Mouse (Mus musculus) skeletal muscle tissue, adult 2 months (tissue): ENCODE results near the gene Syt9.

Source experiments
- DNase-seq: peaks from one replicate; pipeline ENCODE4 v3.0.0-alpha.2; 2012; ENCODE audit warnings: low read depth, low spot score

The Syt9 gene

DNA sequence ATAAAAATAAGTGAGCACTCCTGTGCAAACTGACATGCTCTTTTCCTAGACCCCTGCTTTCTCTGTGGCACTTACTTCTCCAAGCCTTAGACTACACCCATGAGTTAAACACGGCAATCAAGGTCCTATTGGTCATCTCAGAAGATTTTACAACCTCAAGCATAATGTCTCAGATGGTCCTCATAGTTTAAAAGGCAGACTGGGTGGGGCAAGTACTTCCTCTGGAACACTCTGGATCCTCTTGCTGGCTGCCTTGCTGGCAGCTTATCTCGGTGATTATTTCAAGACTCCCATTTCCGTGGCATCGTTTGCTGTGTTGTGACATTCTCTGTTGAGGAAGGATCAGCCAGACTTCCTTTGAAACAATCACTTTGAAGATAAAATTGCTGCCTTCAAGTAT is 169.5 kb downstream of the Syt9 start:
- DNase-seq: peak; percentile 14

GRCm38 (mm10) chr7:107545011-107545410 is 174.5 kb downstream of the Syt9 start:
- DNase-seq: no peak

DNA sequence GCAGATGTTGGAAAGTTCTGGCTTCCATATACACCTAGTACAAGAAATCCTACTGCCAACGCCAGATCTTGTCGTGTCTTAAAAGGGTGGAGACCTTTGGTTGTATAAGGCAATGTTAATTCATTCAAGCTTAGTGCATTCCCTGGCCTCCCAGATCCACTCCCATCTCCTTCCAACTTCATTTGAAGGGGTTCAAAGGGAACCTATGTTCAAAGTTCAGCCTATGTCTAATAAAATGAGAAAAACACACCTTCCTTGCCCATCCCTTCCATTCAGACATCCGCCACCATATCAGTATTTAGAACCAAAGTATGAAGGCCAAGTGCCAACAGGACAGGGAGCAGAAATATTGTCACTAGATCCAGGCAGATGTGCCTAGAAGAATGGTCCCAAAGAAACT is 177.3 kb downstream of the Syt9 start:
- DNase-seq: no peak

- no peak for DNase-seq
Measured at GRCm38 (mm10) chr7:107553461-107553860, 182.9 kb downstream of the Syt9 start.

DNA sequence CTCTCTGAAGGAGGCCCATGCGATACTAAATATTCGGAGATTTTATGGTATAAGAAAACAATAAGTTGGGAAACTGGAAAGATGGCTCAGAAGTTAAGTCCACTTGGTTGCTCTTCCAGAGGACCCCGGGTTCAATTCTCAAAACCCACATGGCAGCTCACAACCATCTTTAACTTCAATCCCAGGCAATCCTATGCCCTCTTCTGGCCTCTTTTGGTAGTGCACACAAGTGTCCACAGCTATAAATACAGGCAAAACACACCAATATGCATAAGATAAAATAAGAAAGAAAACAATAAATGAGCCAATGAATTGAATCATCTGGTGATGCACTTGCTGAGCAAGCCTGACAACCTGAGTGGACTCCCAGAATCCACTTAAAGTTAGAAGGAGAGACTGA is 185.4 kb downstream of the Syt9 start:
- no peak for DNase-seq

GRCm38 (mm10) chr7:107560675-107561074 is 190.1 kb downstream of the Syt9 start:
- peak; percentile 59 for DNase-seq

DNA sequence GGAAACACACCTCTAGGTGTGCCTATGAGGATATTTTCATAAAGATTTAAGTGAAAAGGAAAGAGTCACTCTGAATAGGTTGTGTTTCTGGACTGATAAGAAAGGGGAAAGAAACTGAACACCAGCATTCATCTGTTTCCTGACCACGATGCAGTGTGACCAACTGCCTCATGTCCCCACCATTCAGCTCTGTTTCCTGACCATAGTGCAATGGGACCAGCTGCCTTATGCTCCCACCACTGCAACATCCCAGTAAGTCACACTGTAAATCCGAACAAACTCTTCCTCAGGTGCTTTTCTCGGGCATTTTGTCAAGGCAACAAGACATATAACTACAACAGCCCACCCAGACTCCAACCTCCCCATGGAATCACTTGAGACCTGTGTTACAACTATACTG is 191.1 kb downstream of the Syt9 start:
- no peak for DNase-seq

- no peak for DNase-seq
Measured at GRCm38 (mm10) chr7:107563727-107564126, 193.2 kb downstream of the Syt9 start.

GRCm38 (mm10) chr7:107567261-107567671 is 196.7 kb downstream of the Syt9 start, which contains the start of gene Olfml1:
Olfml1 (plus strand) TSS chr7:107567446.
- peak; percentile 57 for DNase-seq

GRCm38 (mm10) chr7:107567674-107568073 is 197.1 kb downstream of the Syt9 start:
- DNase-seq: no peak

DNA sequence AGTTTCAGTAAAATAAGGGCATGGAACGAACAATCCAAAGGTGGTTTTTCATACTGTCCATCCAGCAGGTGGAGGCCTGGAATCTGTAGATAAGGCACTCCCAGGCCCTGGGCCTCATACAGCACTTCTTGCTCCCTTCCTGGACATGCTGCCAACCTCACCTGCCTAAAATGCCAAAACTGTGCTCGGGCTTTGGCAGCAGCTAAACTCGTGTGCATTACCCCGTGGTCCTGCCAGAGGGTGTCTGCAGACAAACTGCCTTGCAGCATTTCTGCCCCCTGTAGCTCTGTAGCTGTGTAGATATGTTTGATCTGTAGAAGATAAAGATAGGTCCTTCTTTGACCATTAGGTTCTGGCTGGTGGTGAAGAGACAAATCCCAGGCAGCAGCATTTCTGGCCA is 198.4 kb downstream of the Syt9 start:
- no peak for DNase-seq

GRCm38 (mm10) chr7:107573856-107574255 is 203.3 kb downstream of the Syt9 start:
- DNase-seq: no peak

DNA sequence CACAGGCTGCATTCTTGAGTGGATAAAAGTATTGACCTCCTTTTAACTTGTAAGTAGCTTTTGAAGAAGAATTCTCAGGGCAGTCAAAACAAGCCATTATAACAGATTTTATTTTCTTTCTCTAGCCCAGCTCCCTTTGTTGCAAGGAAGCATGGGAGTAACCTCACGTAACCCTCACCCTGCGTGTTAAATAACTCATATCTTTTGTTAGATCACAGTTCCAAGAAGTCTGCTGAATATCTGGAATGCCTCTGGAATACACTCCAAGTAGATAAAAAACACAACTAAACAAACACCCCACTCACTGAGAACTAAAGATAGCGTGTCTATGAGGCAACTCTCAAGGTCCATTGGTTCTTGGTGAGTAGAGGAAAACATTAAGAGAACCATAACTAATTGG is 203.7 kb downstream of the Syt9 start:
- DNase-seq: no peak

GRCm38 (mm10) chr7:107592641-107593040 is 222.1 kb downstream of the Syt9 start:
- DNase-seq: peak; percentile 85

DNA sequence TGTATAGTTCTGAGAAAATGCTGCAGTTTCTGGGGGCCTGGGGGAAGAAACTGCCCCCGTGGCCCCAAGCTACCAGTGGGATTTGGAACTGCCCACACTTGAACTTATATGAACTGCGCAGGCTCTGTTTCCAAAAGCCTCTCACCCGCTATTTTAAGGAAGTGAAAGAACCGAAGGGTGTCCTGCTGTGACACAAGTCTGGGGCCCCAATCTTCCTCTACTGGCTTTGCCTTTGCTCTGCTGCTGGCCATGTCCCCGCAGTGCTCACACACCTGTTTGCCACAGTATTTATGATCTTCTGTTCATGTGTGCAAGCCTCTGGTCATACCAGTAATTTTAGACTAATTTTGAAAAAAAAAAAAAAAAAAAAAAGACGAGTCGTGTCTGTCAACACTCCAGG is 223.4 kb downstream of the Syt9 start:
- peak; percentile 63 for DNase-seq

GRCm38 (mm10) chr7:107594325-107594856 is 223.9 kb downstream of the Syt9 start:
- DNase-seq: peak; percentile 59

- DNase-seq: peak; percentile 85
Measured at GRCm38 (mm10) chr7:107594857-107595402, 224.4 kb downstream of the Syt9 start, which contains the start of gene Ppfibp2. Ppfibp2 (plus strand) TSS chr7:107595207.

GRCm38 (mm10) chr7:107595426-107595825 is 224.9 kb downstream of the Syt9 start:
- DNase-seq: no peak

DNA sequence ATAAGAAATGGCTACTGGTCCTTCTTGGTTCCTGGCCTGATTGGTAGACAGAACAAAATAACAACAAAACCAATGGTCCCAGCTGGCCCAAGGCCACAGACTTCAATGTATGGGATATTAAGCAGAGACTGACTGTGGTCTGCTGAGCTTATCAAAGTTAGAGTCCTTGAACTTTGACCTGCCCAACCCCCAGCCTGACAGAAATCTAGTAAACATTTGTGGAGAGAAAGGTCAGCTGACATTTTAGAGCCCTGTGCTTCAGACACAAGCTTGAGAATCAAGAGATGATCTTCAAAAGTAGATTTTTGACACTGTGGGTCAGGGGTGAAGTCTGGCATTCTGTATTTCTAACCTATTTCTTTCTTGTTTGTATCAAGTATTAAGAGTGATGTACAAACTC is 226.2 kb downstream of the Syt9 start:
- DNase-seq: no peak

GRCm38 (mm10) chr7:107597956-107598355 is 227.4 kb downstream of the Syt9 start:
- DNase-seq: no peak
